Mouse (Mus musculus) cerebellum, adult 2 months (tissue): ENCODE measurements around the gene AU022751. TPM values are rescaled to one million over a fixed set of nuclear protein-coding genes. Genes with fewer than 3 reads are reported as not detected.
"Not testable (repeated sequence)": the region's sequence is repeated elsewhere in the genome, so short reads cannot be mapped to it uniquely, and the experiment has no call there.

ENCODE experiments used
- DNase-seq, 2 experiments: peaks; one replicate each; pipeline ENCODE4 v3.0.0; 2021
- H3K27ac ChIP-seq: fragments of 200-500 bp; 2 replicates; pipeline ENCODE4 v1.5.1; 2012; ENCODE audit warnings: low read length, control low read depth, inconsistent platforms; ENCODE audit not compliant: insufficient read depth
- H3K27me3 ChIP-seq: fragments of 200-500 bp; 2 replicates; pipeline ENCODE4 v1.6.1; 2012; ENCODE audit warnings: inconsistent platforms, mild to moderate bottlenecking, low read length, moderate library complexity; ENCODE audit not compliant: control insufficient read depth, insufficient read depth
- H3K4me1 ChIP-seq: fragments of 200-500 bp; 2 replicates; pipeline ENCODE4 v1.6.1; 2011; ENCODE audit warnings: low read length; ENCODE audit not compliant: control insufficient read depth, insufficient read depth
- H3K4me3 ChIP-seq: fragments of 200-500 bp; replicated peaks from 2 replicates; pipeline ENCODE3; 2011; ENCODE audit warnings: mild to moderate bottlenecking, low read depth, low read length, control low read depth; ENCODE audit not compliant: insufficient read depth
- CTCF ChIP-seq: fragments of 200-500 bp; IDR thresholded peaks from 2 replicates; pipeline ENCODE4 v1.5.1; 2011; ENCODE audit warnings: low read depth, mild to moderate bottlenecking, control low read depth, low read length, moderate library complexity, borderline replicate concordance; ENCODE audit not compliant: insufficient read depth
- POLR2A ChIP-seq: fragments of 200-500 bp; IDR thresholded peaks from 2 replicates; pipeline ENCODE4 v1.6.1; 2011; ENCODE audit warnings: low read length, control low read depth, borderline replicate concordance; ENCODE audit not compliant: insufficient read depth
- WGBS: fragments of 180-500 bp; shearing (Covaris S2); methylation state at CpG from one replicate; pipeline ENCODE4 v1.1.7; 2018; 5-methylcytosine and 5-hydroxymethylcytosine counted together
- polyA plus RNA-seq: library from polyadenylated mRNA; depleted of rRNA; stranded (reverse); fragments of >200 nt; gene quantifications from 2 replicates; pipeline ENCODE4 v1.2.3, GENCODE M21; 2012; rRNA removed

Gene AU022751
- polyA plus RNA-seq, result 0.65 and 0.86 TPM in 2 replicates

DNA sequence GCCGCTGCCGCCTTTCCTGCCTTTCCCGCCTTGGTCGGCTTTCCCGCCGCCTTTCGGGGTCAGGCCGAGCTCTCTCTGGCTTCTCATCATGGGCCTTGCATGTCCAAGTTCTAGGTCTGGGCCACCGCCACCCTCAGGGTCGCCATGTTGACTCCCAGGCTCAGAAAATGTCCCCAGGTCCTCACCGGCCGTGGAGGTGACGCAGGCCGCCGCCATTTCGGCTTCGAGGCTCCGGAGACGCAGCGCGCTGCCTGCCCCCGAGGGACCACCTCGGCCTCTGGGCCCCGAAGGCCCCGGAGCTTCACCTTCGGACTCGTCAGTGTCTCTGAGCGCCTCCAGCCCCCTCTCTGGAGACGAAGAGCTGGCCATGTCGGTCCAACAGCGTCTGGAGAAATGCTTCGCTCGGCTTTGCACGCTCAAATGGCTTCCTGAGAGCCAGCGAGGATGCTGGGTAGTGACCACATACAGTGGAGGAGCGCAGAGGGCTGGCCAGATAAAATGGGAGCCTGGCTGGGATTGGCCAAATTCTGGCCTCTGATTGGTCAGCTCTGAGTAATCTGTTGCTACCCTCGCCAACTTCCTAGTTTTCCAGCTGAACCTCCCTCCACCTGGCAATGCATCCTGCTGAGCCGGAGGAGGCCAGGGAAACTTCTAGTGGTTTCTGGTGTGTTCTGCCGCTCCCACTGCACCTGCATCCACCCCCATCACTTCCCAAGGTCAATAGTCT, at the start of gene AU022751:
AU022751 (minus strand) TSS at position 466 of the 727 bp plus-strand sequence.
- TF ChIP-seq POLR2A (no peak), CTCF (no peak)
- Histone ChIP-seq H3K27me3 (no peaks in the 10 kb centered on the region), H3K4me3 (no peak within 1 kb of the TSS), H3K4me1 (no peaks in the 10 kb centered on the region), H3K27ac (no peak within 1 kb of the TSS)
- 93% methylated on average over 37 of the region's 39 CpGs for WGBS
- DNase-seq, result no peak

DNA sequence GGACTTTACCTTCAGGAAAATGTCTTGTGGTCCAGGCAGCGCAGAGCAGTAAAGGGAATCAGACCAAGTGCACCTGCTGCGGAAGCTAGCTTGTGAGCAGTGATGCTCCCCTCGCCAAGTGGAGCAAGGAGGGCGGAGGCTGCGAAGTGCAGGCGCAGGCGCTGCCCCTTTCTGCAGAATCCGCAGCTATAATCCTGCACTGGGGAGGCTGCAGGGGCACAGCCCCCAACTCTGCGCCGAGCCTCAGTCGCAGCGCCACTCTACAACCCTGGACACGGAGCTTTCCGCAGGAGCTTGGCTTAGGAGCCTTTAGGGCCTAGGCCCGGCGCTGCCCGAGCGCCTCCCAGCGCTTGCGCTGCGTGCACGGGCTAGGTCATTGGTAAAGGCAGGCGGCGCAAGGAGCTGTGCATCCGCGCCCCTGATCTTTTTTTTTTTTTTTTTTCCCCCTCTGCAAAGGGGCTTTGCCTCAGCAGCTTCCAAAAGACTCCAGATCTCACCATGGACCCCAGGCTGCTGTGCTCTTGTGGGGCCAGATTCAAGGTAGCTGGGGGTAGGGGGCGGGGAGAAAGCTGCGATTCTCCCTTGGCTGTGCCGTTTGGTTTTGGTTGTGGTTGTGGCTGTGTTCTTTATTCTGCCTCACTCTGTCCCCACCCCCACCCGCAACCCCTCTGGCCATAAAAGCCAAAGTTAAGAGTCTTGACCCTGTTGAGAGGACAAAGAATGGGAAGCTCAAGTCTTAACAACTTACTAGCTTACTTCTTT, 9.0 kb upstream of the AU022751 start:
- peak overlapping the region; percentile 82 for H3K27ac ChIP-seq
- no peaks in the 10 kb centered on the region for H3K4me1 ChIP-seq
- peak; percentile 72 to 73 for DNase-seq
- no peak for TF ChIP-seq POLR2A
- no peak for TF ChIP-seq CTCF
- H3K4me3 ChIP-seq, result peak overlapping the region; percentile 77
- H3K27me3 ChIP-seq, result no peaks in the 10 kb centered on the region
- WGBS, result 4% methylated on average over 28 of the region's 30 CpGs

GRCm38 (mm10) chrX:6091547-6091946, 8.3 kb upstream of the AU022751 start:
- DNase-seq, result peak in 1 of 2 experiments; percentile 36
- H3K27ac ChIP-seq, result peak overlapping the region; percentile 82; the same call in 1 of the 2 replicates
- no peaks in the 10 kb centered on the region for H3K27me3 ChIP-seq
- peak overlapping the region; percentile 77 for H3K4me3 ChIP-seq
- 6% methylated on average over 12 of the region's 12 CpGs for whole genome bisulfite sequencing
- no peak for TF ChIP-seq POLR2A
- no peak for TF ChIP-seq CTCF
- H3K4me1 ChIP-seq, result no peaks in the 10 kb centered on the region

GRCm38 (mm10) chrX:6061563-6061962, 21.7 kb downstream of the AU022751 start:
- no peak overlapping the region for H3K4me3 ChIP-seq
- 91% methylated on average over 1 of the region's 1 CpGs for WGBS
- no peak for TF ChIP-seq POLR2A
- no peak for TF ChIP-seq CTCF
- H3K4me1 ChIP-seq, result no peaks in the 10 kb centered on the region
- DNase-seq, result no peak
- H3K27me3 ChIP-seq, result no peaks in the 10 kb centered on the region
- H3K27ac ChIP-seq, result no peak overlapping the region

DNA sequence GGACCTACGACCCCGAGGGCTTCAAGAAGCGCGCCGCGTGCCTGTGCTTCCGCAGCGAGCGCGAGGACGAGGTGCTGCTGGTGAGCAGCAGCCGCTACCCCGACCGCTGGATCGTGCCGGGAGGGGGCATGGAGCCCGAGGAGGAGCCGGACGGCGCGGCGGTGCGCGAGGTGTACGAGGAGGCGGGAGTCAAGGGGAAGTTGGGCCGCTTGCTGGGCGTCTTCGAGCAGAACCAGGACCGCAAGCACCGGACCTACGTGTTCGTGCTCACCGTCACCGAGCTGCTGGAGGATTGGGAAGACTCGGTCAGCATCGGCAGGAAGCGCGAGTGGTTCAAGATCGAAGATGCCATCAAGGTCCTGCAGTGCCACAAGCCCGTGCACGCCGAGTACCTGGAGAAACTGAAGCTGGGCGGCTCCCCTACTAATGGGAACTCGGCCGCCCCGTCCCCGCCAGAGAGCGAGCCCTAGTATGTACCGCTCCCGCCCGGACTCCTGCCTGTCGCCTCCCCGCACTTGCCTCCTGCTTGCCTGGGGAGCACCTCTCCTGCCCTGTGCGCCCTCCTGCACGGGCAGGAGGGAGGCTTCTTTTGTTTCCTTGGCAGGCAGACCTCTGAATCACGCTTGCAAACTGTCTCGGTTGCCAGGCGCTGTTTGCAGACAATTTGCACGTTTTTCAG, 35.1 kb downstream of the AU022751 start:
- not testable (repeated sequence) for H3K27ac ChIP-seq, H3K4me1 ChIP-seq, H3K27me3 ChIP-seq
- WGBS, result 15% methylated on average over 4 of the region's 60 CpGs
- H3K4me3 ChIP-seq, result peak overlapping the region; percentile 40
- DNase-seq, result peak; percentile 20 to 53

GRCm38 (mm10) chrX:6047066-6047935, 35.9 kb downstream of the AU022751 start, which contains the start of gene Nudt11:
Gene Nudt11, plus strand, starts transcription at chrX:6047453.
- WGBS, result 17% methylated on average over 6 of the region's 121 CpGs
- not testable (repeated sequence) for H3K27ac ChIP-seq, H3K27me3 ChIP-seq, H3K4me1 ChIP-seq
- H3K4me3 ChIP-seq, result peak within 1 kb of the TSS; percentile 40
- DNase-seq, result peak; percentile 20 to 48

Other genes starting within 250 kb of the AU022751 start
- 20.6 TPM in 2 replicates for gene Nudt11, start 36.0 kb downstream of the AU022751 start, polyA plus RNA-seq
- 14.9 and 17.8 TPM in 2 replicates for gene Nudt10, start 89.6 kb upstream of the AU022751 start, polyA plus RNA-seq
- gene Bmp15, start 237.3 kb upstream of the AU022751 start, polyA plus RNA-seq, result 0.06 TPM in 1 of 2 replicates, not detected in the other